Mouse (Mus musculus) neural tube, embryonic 15.5 days (tissue): ENCODE data around the gene Plekho2. TPM values are rescaled to one million over a fixed set of nuclear protein-coding genes. Genes with fewer than 3 reads are reported as not detected.
A peak's percentile ranks its signal among the peaks of the same experiment; 100 is the strongest.

Source experiments
- ATAC-seq: fragments of 200-750 bp; cut with Nextera tagmentation; 2 replicates; pipeline ENCODE4 v1.8.0; 2017; ENCODE audit warnings: mild to moderate bottlenecking, moderate TSS enrichment, moderate library complexity; ENCODE audit not compliant: low FRiP score
- H3K27ac ChIP-seq: fragments of 300-500 bp; sonication (generic); replicated peaks from 2 replicates; pipeline ENCODE4 v1.5.1; 2015; ENCODE audit warnings: mild to moderate bottlenecking, inconsistent platforms
- H3K27me3 ChIP-seq: fragments of 300-500 bp; sonication (generic); replicated peaks from 2 replicates; pipeline ENCODE4 v1.6.1; 2015; ENCODE audit warnings: inconsistent platforms
- H3K36me3 ChIP-seq: fragments of 300-500 bp; sonication (generic); 2 replicates; pipeline ENCODE4 v1.6.1; 2015; ENCODE audit warnings: inconsistent platforms
- H3K4me1 ChIP-seq: fragments of 300-500 bp; sonication (generic); 2 replicates; pipeline ENCODE4 v1.6.1; 2015; ENCODE audit warnings: inconsistent platforms
- H3K4me2 ChIP-seq: fragments of 300-500 bp; sonication (generic); 2 replicates; pipeline ENCODE4 v1.6.1; 2015; ENCODE audit warnings: inconsistent platforms, mild to moderate bottlenecking, moderate library complexity
- H3K4me3 ChIP-seq: fragments of 300-500 bp; sonication (generic); replicated peaks from 2 replicates; pipeline ENCODE4 v1.5.1; 2015; ENCODE audit warnings: mild to moderate bottlenecking, inconsistent platforms
- H3K9ac ChIP-seq: fragments of 300-500 bp; sonication (generic); replicated peaks from 2 replicates; pipeline ENCODE4 v1.6.1; 2015; ENCODE audit warnings: mild to moderate bottlenecking, inconsistent platforms
- H3K9me3 ChIP-seq: fragments of 300-500 bp; sonication (generic); replicated peaks from 2 replicates; pipeline ENCODE4 v1.6.1; 2016; ENCODE audit warnings: inconsistent platforms
- WGBS: fragments of 180-500 bp; shearing (Covaris S2); methylation state at CpG from one replicate; pipeline ENCODE4 v1.1.7; 2015; ENCODE audit warnings: mixed read lengths; 5-methylcytosine and 5-hydroxymethylcytosine counted together
- polyA plus RNA-seq: library from polyadenylated mRNA; unstranded; fragments of >200 nt; fragmentation: Nextera tagmentation; extraction: Ambion mirVana; gene quantifications from 2 replicates; pipeline ENCODE4 v1.2.1, GENCODE M21; 2015

Plekho2 gene
- polyA plus RNA-seq, 1 experiment from 2014 or later = 5.0 TPM

DNA sequence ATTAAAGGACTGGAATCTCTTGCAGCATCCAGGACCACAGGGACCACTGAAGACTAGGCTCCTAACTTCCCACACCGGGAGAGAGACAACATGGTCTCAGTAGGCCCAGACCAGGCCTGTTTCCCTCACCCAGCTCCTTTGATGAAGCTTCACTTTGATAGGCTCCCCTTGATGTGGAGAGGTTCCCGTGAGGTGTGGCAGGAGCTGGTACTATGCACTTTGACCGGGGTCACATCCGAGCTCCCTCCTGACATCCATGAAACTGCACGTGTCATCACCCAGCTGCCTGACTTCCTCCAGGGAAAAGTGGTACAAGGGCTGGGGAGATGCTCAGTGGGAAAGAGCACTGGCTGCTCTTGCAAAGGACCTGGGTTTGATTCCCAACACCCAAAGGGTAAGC lies 16.8 kb downstream of the Plekho2 start:
- H3K9me3 ChIP-seq = no peaks in the 10 kb centered on the region
- H3K27ac ChIP-seq = no peak overlapping the region
- no peak overlapping the region for H3K9ac ChIP-seq
- no peaks in the 10 kb centered on the region for H3K27me3 ChIP-seq
- no peak for ATAC-seq
- 0 out of 2 replicates have a peak, but pooled peaks cover 3% of the 10 kb centered on the region for H3K36me3 ChIP-seq
- WGBS = 95% methylated on average over 5 of the region's 5 CpGs
- H3K4me2 ChIP-seq = no peak overlapping the region
- H3K4me3 ChIP-seq = no peak overlapping the region
- H3K4me1 ChIP-seq = peaks cover 14% of the 10 kb centered on the region

DNA sequence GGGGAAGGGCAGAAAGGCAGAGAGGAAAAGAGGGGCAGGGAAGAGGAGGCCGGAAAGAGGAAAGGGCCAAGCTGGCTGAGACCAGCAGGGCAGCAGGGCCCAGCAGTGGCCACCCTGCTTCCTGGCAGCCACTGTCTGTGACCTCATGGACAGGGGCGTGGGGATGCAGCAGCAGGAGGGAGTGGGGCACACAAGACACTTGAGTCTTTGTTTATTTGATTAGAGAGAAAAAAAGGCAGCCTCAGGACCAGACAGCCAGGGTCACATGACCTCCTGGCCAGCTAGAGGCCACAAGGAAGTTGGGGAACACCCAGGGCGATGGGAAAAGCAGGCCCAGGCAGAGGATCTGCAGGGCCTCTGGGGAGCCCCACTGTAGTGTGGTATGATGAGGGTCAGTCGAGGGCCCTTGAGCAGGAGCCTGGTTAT lies 17.7 kb downstream of the Plekho2 start:
- no peak for ATAC-seq
- Histone ChIP-seq H3K9me3 (no peaks in the 10 kb centered on the region), H3K4me3 (no peak overlapping the region), H3K4me2 (no peak overlapping the region), H3K27ac (no peak overlapping the region), H3K4me1 (peaks cover 14% of the 10 kb centered on the region), H3K9ac (no peak overlapping the region), H3K27me3 (no peaks in the 10 kb centered on the region), H3K36me3 (0 out of 2 replicates have a peak, but pooled peaks cover 3% of the 10 kb centered on the region)
- 33% methylated on average over 4 of the region's 4 CpGs for WGBS

DNA sequence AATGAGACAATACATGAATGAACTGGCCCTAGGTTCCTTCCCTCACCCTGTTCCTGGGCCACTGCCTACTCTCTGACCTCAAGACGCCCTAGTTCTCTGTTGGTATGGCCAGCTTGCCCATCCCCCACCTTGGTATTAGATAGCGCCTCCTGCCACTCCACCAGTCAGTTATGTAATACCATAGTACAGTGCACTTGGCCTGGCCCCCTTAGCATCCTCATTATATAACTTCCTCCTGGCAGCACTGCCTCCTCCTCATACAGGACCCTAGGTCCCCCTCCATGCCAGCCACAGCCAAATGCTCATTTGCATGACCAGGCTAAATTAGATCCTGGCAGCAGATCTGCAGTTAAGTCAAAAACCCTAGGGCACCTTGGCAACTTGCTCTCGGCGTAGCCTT lies 18.8 kb downstream of the Plekho2 start:
- no peaks in the 10 kb centered on the region for H3K27me3 ChIP-seq
- no peaks in the 10 kb centered on the region for H3K9me3 ChIP-seq
- peaks cover 14% of the 10 kb centered on the region for H3K4me1 ChIP-seq
- no peak overlapping the region for H3K4me2 ChIP-seq
- H3K27ac ChIP-seq = no peak overlapping the region
- WGBS = 74% methylated on average over 4 of the region's 4 CpGs
- no peak overlapping the region for H3K9ac ChIP-seq
- ATAC-seq = no peak
- H3K4me3 ChIP-seq = no peak overlapping the region
- H3K36me3 ChIP-seq = 0 out of 2 replicates have a peak, but pooled peaks cover 7% of the 10 kb centered on the region

DNA sequence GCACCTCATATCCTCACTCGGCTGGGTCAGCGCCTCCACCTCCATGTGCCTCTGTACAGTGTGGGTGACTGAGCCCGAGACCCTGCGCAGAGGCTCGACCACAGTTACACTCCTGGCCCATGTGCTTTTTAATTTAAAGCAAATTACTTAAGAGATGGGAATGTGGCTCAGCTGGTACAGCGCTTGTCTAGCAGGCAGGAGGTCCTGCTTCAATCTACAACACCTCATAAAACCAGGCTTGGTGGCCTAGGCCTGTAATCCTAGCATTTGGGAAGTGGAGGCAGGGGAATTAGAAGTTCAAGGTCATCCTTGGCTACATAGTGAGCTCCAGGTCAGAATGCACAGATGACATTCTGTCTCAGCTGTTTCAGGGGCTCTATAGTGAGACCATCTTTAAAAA lies 21.0 kb downstream of the Plekho2 start:
- Histone ChIP-seq H3K9ac (no peak overlapping the region), H3K27me3 (no peaks in the 10 kb centered on the region), H3K4me1 (peaks cover 20% of the 10 kb centered on the region), H3K4me3 (no peak overlapping the region), H3K4me2 (no peak overlapping the region), H3K36me3 (0 out of 2 replicates have a peak, but pooled peaks cover 7% of the 10 kb centered on the region), H3K27ac (no peak overlapping the region), H3K9me3 (no peaks in the 10 kb centered on the region)
- no peak for ATAC-seq
- WGBS = 93% methylated on average over 6 of the region's 6 CpGs

DNA sequence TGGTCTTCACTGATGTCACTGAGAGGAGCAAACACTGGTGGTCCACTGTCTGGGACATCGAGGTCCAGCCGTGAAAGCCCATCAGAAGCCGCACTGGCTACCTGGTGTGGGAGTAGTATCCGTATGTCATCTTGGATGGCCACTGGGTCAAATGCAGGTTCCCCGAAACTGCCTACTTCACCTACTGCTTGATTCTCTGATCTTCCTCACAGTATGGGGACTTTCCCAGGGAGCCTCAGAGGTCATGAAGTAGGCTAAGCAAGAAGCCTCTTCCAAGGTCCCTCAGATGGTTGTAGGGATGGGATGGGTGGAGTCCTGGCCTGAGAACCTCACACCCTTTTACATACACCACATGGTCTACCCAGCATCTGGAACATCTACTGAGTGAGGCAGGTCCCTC lies 22.9 kb downstream of the Plekho2 start:
- H3K9ac ChIP-seq = no peak overlapping the region
- no peak overlapping the region for H3K4me3 ChIP-seq
- peaks cover 17% of the 10 kb centered on the region for H3K4me1 ChIP-seq
- no peak overlapping the region for H3K27ac ChIP-seq
- 0 out of 2 replicates have a peak, but pooled peaks cover 7% of the 10 kb centered on the region for H3K36me3 ChIP-seq
- 95% methylated on average over 5 of the region's 5 CpGs for WGBS
- ATAC-seq = no peak
- H3K4me2 ChIP-seq = no peak overlapping the region
- no peaks in the 10 kb centered on the region for H3K27me3 ChIP-seq
- H3K9me3 ChIP-seq = no peaks in the 10 kb centered on the region

DNA sequence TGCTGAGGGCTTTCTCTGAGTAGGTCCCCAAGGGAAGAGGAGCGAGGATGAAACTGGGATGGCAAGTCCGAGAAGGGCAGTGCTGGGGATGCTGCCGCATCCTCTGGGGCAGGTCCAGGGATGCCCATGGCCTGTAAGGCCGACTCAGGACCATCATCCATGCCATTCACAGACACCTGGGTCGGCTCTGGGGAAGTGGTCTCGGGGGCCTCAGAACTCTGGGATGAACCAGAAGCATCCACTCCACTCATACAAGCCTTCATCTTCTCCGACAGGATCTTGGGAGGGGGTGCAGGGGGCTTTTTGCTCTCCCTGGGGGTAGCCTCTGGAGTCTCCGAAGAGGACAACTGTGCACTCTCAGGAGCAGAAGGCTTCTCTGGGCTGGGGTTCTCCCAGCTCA lies 23.5 kb downstream of the Plekho2 start:
- no peaks in the 10 kb centered on the region for H3K27me3 ChIP-seq
- H3K9me3 ChIP-seq = no peaks in the 10 kb centered on the region
- no peak for ATAC-seq
- H3K4me3 ChIP-seq = no peak overlapping the region
- no peak overlapping the region for H3K4me2 ChIP-seq
- H3K4me1 ChIP-seq = peaks cover 11% of the 10 kb centered on the region
- 96% methylated on average over 8 of the region's 8 CpGs for WGBS
- H3K27ac ChIP-seq = no peak overlapping the region
- 0 out of 2 replicates have a peak, but pooled peaks cover 7% of the 10 kb centered on the region for H3K36me3 ChIP-seq
- no peak overlapping the region for H3K9ac ChIP-seq

DNA sequence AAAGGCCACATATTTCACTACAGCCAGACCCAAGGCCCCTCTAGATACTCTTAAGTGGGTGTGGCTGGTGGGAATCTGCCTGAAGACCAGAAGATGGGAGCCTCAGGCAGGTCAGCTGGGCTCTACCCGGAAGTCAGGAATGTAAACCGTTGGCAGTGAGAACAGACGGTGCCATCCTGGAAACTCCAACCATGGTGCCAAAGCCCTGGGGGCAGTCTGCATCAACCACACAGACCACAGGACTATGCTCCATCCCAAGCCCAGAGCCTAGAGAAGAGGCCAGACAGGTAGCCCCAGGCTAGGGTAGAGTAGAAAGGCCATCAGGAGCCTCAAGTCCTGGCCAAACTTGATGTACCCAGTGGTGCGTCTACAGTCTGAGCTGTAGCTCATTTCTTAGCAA lies 24.2 kb downstream of the Plekho2 start:
- H3K27ac ChIP-seq = no peak overlapping the region
- H3K4me3 ChIP-seq = no peak overlapping the region
- H3K9me3 ChIP-seq = no peaks in the 10 kb centered on the region
- H3K27me3 ChIP-seq = no peaks in the 10 kb centered on the region
- no peak overlapping the region for H3K9ac ChIP-seq
- 0 out of 2 replicates have a peak, but pooled peaks cover 7% of the 10 kb centered on the region for H3K36me3 ChIP-seq
- peaks cover 11% of the 10 kb centered on the region for H3K4me1 ChIP-seq
- no peak for ATAC-seq
- no peak overlapping the region for H3K4me2 ChIP-seq
- WGBS = 88% methylated on average over 4 of the region's 4 CpGs

DNA sequence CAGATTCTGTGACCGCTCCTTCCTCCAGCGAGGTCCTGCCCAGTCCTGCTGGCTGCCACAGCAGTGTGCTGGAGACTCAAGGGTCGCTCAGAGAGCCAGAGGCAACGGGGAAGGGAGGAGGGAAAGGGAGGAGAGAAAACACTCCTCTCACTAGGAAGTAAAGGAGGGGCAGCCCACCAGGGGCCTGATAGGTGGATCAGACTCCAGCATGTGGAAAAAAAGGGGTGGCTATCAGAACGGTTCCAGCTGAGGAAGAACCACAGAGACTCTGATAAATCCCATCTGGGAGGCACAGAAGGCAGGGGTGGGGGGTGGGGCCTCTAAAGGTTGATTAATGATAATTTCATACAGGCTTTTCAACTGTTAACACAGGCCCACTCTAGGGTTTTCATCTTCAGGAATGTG lies 24.8 kb downstream of the Plekho2 start:
- Histone ChIP-seq H3K4me1 (peaks cover 15% of the 10 kb centered on the region), H3K9me3 (no peaks in the 10 kb centered on the region), H3K27me3 (no peaks in the 10 kb centered on the region), H3K9ac (no peak overlapping the region), H3K4me2 (no peak overlapping the region), H3K4me3 (no peak overlapping the region), H3K36me3 (0 out of 2 replicates have a peak, but pooled peaks cover 7% of the 10 kb centered on the region), H3K27ac (no peak overlapping the region)
- ATAC-seq = no peak
- 23% methylated on average over 5 of the region's 5 CpGs for WGBS

DNA sequence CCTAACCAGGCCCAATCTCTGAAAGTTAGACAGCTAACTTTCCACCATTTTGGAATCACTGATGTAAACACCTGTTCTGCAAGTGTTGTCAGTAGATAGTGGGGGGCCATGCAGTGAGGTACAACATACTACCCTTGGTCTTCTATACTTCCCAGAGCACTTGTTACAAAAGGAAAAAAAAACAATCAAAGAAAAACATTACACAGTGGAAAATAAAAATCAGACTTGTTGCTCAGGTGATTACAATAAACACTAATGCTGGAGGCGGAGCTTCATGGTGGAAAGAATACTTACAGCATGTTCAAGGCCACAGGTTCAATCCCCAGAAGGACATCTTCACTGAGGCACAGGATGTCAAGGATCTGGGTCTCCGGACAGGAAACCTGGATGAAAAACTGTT lies 27.1 kb downstream of the Plekho2 start:
- H3K4me2 ChIP-seq = no peak overlapping the region
- no peaks in the 10 kb centered on the region for H3K9me3 ChIP-seq
- 100% methylated on average over 2 of the region's 2 CpGs for WGBS
- no peak overlapping the region for H3K27ac ChIP-seq
- 0 out of 2 replicates have a peak, but pooled peaks cover 4% of the 10 kb centered on the region for H3K36me3 ChIP-seq
- no peak for ATAC-seq
- H3K9ac ChIP-seq = no peak overlapping the region
- no peaks in the 10 kb centered on the region for H3K27me3 ChIP-seq
- H3K4me3 ChIP-seq = no peak overlapping the region
- peaks cover 25% of the 10 kb centered on the region for H3K4me1 ChIP-seq

DNA sequence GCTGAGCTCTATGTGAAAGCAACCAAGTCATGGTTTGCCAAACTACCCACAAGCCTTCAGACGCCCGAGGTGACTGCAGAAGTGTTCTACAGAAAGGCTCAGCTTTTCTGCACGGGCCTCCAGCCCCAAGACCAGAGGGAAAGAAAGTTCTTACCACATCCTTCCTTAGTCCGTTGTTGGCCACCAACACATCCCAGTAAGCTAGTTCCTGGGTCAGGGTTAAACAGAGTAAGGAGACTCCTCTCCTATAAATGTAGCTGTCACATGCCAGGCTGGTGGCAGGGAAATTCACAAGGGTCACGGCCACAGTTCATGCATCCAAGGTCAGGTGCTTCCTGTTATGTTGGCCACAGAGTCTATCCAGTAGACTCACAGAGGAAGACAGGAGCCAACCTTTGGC lies 27.7 kb downstream of the Plekho2 start:
- 90% methylated on average over 5 of the region's 5 CpGs for WGBS
- H3K4me3 ChIP-seq = no peak overlapping the region
- no peaks in the 10 kb centered on the region for H3K27me3 ChIP-seq
- peaks cover 26% of the 10 kb centered on the region for H3K4me1 ChIP-seq
- H3K9me3 ChIP-seq = no peaks in the 10 kb centered on the region
- H3K9ac ChIP-seq = no peak overlapping the region
- H3K27ac ChIP-seq = no peak overlapping the region
- no peak overlapping the region for H3K4me2 ChIP-seq
- 0 out of 2 replicates have a peak, but pooled peaks cover 4% of the 10 kb centered on the region for H3K36me3 ChIP-seq
- no peak for ATAC-seq

DNA sequence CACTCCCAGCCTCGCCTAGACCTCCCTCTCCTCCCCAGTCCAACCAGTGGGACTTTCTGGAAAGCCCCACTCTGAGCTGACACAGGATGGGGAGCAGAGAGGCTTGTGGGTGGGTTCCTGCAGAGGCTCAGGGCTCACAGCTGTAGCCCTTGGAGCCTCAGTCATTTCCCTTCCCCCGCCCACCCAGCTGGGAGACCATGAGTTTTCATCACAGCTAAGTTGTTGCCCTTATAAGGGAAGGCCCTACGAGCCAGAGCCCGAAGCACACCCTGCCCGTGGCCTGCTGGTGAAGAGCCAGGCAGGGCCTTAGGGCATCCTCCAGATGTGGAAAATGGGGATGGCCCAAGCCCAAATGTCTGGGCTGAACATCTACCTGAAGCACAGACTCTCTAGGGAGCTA lies 28.8 kb downstream of the Plekho2 start:
- 34% methylated on average over 5 of the region's 5 CpGs for WGBS

DNA sequence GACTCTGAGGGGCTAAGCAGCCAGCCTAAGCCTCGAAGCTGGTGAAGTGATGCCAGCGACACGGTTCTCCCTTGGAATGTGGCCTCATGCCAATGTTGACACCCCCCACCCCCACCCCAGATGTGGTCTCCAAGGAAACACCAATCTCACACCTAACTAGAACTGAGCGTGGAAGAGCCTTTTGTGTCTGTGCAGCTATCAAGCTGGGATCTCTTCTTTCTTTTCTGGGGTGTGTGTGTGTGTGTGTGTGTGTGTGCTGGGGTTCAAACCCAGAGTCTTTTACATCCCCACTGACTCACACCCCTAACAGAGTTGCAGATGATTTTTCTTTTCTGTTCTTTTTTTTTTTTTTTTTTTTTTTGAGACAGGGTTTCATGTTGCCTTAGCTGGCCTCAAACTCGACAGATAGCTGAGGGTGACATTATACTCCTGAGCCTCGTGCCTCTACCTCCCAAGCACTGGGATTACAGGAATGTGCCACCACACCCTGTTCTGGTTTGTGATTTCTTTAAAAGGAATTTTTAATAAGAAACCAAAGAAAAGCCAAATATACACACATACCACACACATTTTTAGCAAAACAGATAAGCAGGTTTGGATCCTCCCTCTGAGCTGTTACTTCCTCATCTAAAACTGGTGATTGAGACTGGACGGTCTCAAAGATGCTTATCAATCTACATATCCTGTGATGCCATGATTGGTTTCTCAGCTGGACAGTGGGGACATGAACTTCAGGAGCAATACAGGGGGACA lies 29.6 kb downstream of the Plekho2 start:
- Histone ChIP-seq H3K4me1 (peaks cover 31% of the 10 kb centered on the region), H3K4me2 (no peak overlapping the region), H3K27ac (0 out of 2 replicates have a peak overlapping the region, but pooled peaks have one; percentile 37), H3K36me3 (no peaks in the 10 kb centered on the region), H3K27me3 (no peaks in the 10 kb centered on the region), H3K9me3 (no peaks in the 10 kb centered on the region), H3K4me3 (no peak overlapping the region), H3K9ac (no peak overlapping the region)
- no peak for ATAC-seq
- 29% methylated on average over 7 of the region's 7 CpGs for WGBS

More for the DNA sequence above, 28.8 kb downstream of the Plekho2 start:
- Histone ChIP-seq H3K4me1 (peaks cover 27% of the 10 kb centered on the region), H3K27me3 (no peaks in the 10 kb centered on the region), H3K9ac (no peak overlapping the region), H3K36me3 (no peaks in the 10 kb centered on the region), H3K4me2 (no peak overlapping the region), H3K9me3 (no peaks in the 10 kb centered on the region), H3K4me3 (no peak overlapping the region), H3K27ac (0 out of 2 replicates have a peak overlapping the region, but pooled peaks have one; percentile 37)
- ATAC-seq = no peak
